Mouse (Mus musculus) urinary bladder, postnatal 25 days (tissue): Measurements from ENCODE around the gene Filip1l.

ENCODE experiments used
- DNase-seq: peaks from one replicate; pipeline ENCODE4 v3.0.0; 2022; ENCODE audit warnings: low spot score

Gene Filip1l

GRCm38 (mm10) chr16:57437523-57438287 is 84.8 kb downstream of the Filip1l start:
- DNase-seq: no peak

GRCm38 (mm10) chr16:57438288-57438685 is 85.4 kb downstream of the Filip1l start:
- DNase-seq: no peak

- no peak for DNase-seq
These were observed 86.3 kb downstream of the Filip1l start for GRCm38 (mm10) chr16:57439206-57439605.

GRCm38 (mm10) chr16:57440706-57441437 is 88.0 kb downstream of the Filip1l start:
- no peak for DNase-seq

- DNase-seq: no peak
These were observed 92.5 kb downstream of the Filip1l start for GRCm38 (mm10) chr16:57445096-57446094.

GRCm38 (mm10) chr16:57453009-57453408 is 100.1 kb downstream of the Filip1l start:
- DNase-seq: no peak

- no peak for DNase-seq
These were observed 101.3 kb downstream of the Filip1l start for GRCm38 (mm10) chr16:57454106-57454763.

GRCm38 (mm10) chr16:57455573-57455972 is 102.7 kb downstream of the Filip1l start:
- DNase-seq: no peak

GRCm38 (mm10) chr16:57456003-57456402 is 103.1 kb downstream of the Filip1l start:
- DNase-seq: no peak

- no peak for DNase-seq
These were observed 112.6 kb downstream of the Filip1l start for GRCm38 (mm10) chr16:57465386-57465913.

- no peak for DNase-seq
These were observed 116.4 kb downstream of the Filip1l start for GRCm38 (mm10) chr16:57469301-57469700.

- DNase-seq: no peak
These were observed 117.0 kb downstream of the Filip1l start for GRCm38 (mm10) chr16:57469869-57470268.

- DNase-seq: no peak
These were observed 117.5 kb downstream of the Filip1l start for GRCm38 (mm10) chr16:57470286-57470830.

GRCm38 (mm10) chr16:57471071-57471470 is 118.2 kb downstream of the Filip1l start:
- no peak for DNase-seq

- no peak for DNase-seq
These were observed 120.7 kb downstream of the Filip1l start for GRCm38 (mm10) chr16:57473415-57474085.

- DNase-seq: no peak
These were observed 125.6 kb downstream of the Filip1l start for GRCm38 (mm10) chr16:57478451-57478850.

- no peak for DNase-seq
These were observed 126.9 kb downstream of the Filip1l start for GRCm38 (mm10) chr16:57479776-57480175.

- no peak for DNase-seq
These were observed 129.4 kb downstream of the Filip1l start for GRCm38 (mm10) chr16:57482264-57482663.

GRCm38 (mm10) chr16:57482911-57483310 is 130.0 kb downstream of the Filip1l start:
- no peak for DNase-seq

GRCm38 (mm10) chr16:57483503-57483902 is 130.6 kb downstream of the Filip1l start:
- DNase-seq: no peak
